Mouse (Mus musculus) G1E (cell line): ENCODE data around the gene Nos1ap. TPM values are rescaled to one million over a fixed set of nuclear protein-coding genes. Genes with fewer than 3 reads are reported as not detected.

ENCODE experiments used
- ATAC-seq: 2 replicates; pipeline ENCODE4 v1.8.0; 2016; ENCODE audit warnings: mild to moderate bottlenecking; ENCODE audit not compliant: insufficient number of reproducible peaks, poor library complexity, low FRiP score, severe bottlenecking; ENCODE audit errors: extremely low read depth
- DNase-seq: peaks from one replicate; pipeline ENCODE4 v3.0.0; 2012; ENCODE audit warnings: low spot score
- H3K27me3 ChIP-seq: 2 replicates; pipeline ENCODE4 v1.6.1; 2012; ENCODE audit warnings: mild to moderate bottlenecking, low read length, inconsistent platforms; ENCODE audit not compliant: insufficient read depth
- H3K36me3 ChIP-seq: replicated peaks from 2 replicates; pipeline ENCODE3; 2012; ENCODE audit warnings: mild to moderate bottlenecking, inconsistent platforms
- H3K4me1 ChIP-seq: 2 replicates; pipeline ENCODE4 v1.6.1; 2012; ENCODE audit warnings: low read depth, low read length, inconsistent platforms, mixed read lengths; ENCODE audit not compliant: insufficient read depth
- H3K4me3 ChIP-seq: 2 replicates; pipeline ENCODE4 v1.5.1; 2012; ENCODE audit warnings: low read depth, mild to moderate bottlenecking, inconsistent platforms, low read length, moderate library complexity, mixed read lengths
- H3K9me3 ChIP-seq: replicated peaks from 2 replicates; pipeline ENCODE4 v1.6.1; 2012; ENCODE audit warnings: inconsistent platforms
- CTCF ChIP-seq: IDR thresholded peaks from 2 replicates; pipeline ENCODE4 v1.5.1; 2012; ENCODE audit warnings: low read depth, low read length, inconsistent platforms, mixed read lengths
- GATA1 ChIP-seq: IDR thresholded peaks from 2 replicates; pipeline ENCODE4 v1.6.1; 2012; ENCODE audit warnings: borderline replicate concordance, low read length, inconsistent platforms, mixed read lengths
- GATA2 ChIP-seq: IDR thresholded peaks from 2 replicates; pipeline ENCODE4 v1.6.1; 2012; ENCODE audit warnings: low read depth, low read length, inconsistent platforms, borderline replicate concordance
- POLR2AphosphoS5 ChIP-seq: IDR thresholded peaks from 2 replicates; pipeline ENCODE4 v1.6.1; 2012; ENCODE audit warnings: low read depth, low read length, inconsistent platforms; ENCODE audit not compliant: insufficient replicate concordance
- TAL1 ChIP-seq: conservative IDR thresholded peaks from 2 replicates; pipeline ENCODE4 v1.6.1; 2012; ENCODE audit warnings: low read depth, low read length, inconsistent platforms, mixed read lengths
- polyA plus RNA-seq: library from polyadenylated mRNA; stranded (reverse); fragments of >175 nt; gene quantifications from 2 replicates; pipeline ENCODE4 v1.2.3, GENCODE M21; 2012
- total RNA-seq, 2 experiments: library from RNA; stranded (forward) in 1 of 2; stranded (reverse) in 1 of 2; fragments of 200-1000 nt in 1 of 2; fragments of >200 nt in 1 of 2; fragmentation: Nextera tagmentation in 1 of 2; gene quantifications; 2 replicates each; pipeline ENCODE4 v1.2.3; 2014 to 2017

Gene Nos1ap
- total and polyA plus RNA-seq, 3 experiments: 1.6 to 18.2 (median 6.1) TPM

GRCm38 (mm10) chr1:170502491-170503276 is 87.0 kb downstream of the Nos1ap start:
- Histone ChIP-seq H3K36me3 (no peaks in the 10 kb centered on the region), H3K27me3 (peaks cover 35% of the 10 kb centered on the region), H3K4me1 (peaks cover 5% of the 10 kb centered on the region), H3K4me3 (no peak overlapping the region), H3K9me3 (no peaks in the 10 kb centered on the region)
- TF ChIP-seq GATA2 (no peak), CTCF (no peak)
- no peak for DNase-seq
- no peak for ATAC-seq

- ATAC-seq: no peak
- H3K4me1 ChIP-seq: peaks cover 1% of the 10 kb centered on the region; the same call in 1 of the 2 replicates
Measured at GRCm38 (mm10) chr1:170501970-170502369, 87.7 kb downstream of the Nos1ap start.

GRCm38 (mm10) chr1:170501556-170501955 is 88.1 kb downstream of the Nos1ap start:
- no peak for DNase-seq
- Histone ChIP-seq H3K4me3 (no peak overlapping the region), H3K4me1 (no peaks in the 10 kb centered on the region), H3K36me3 (no peaks in the 10 kb centered on the region), H3K27me3 (peaks cover 35% of the 10 kb centered on the region), H3K9me3 (no peaks in the 10 kb centered on the region)
- TF ChIP-seq TAL1: no peak
- TF ChIP-seq GATA1: no peak
- no peak for TF ChIP-seq GATA2
- no peak for TF ChIP-seq POLR2AphosphoS5
- TF ChIP-seq CTCF: no peak
- ATAC-seq: no peak

More at GRCm38 (mm10) chr1:170501970-170502369, 87.7 kb downstream of the Nos1ap start:
- H3K36me3 ChIP-seq: no peaks in the 10 kb centered on the region
- no peak for TF ChIP-seq GATA2
- TF ChIP-seq CTCF: no peak
- TF ChIP-seq GATA1: no peak
- TF ChIP-seq TAL1: no peak
- no peak for TF ChIP-seq POLR2AphosphoS5
- no peak for DNase-seq
- no peak overlapping the region for H3K4me3 ChIP-seq
- H3K9me3 ChIP-seq: no peaks in the 10 kb centered on the region
- peaks cover 35% of the 10 kb centered on the region for H3K27me3 ChIP-seq

- Histone ChIP-seq H3K4me3 (no peak overlapping the region), H3K9me3 (no peaks in the 10 kb centered on the region), H3K27me3 (peaks cover 35% of the 10 kb centered on the region), H3K36me3 (no peaks in the 10 kb centered on the region), H3K4me1 (peaks cover 9% of the 10 kb centered on the region)
- no peak for TF ChIP-seq CTCF
- TF ChIP-seq POLR2AphosphoS5: no peak
- TF ChIP-seq TAL1: no peak
- TF ChIP-seq GATA1: no peak
- no peak for TF ChIP-seq GATA2
- ATAC-seq (no peak), DNase-seq (no peak)
Measured at GRCm38 (mm10) chr1:170499891-170500290, 89.8 kb downstream of the Nos1ap start.

GRCm38 (mm10) chr1:170499466-170499865 is 90.2 kb downstream of the Nos1ap start:
- DNase-seq (no peak), ATAC-seq (no peak)
- H3K4me1 ChIP-seq: peaks cover 9% of the 10 kb centered on the region
- TF ChIP-seq CTCF: no peak
- no peak for TF ChIP-seq POLR2AphosphoS5
- H3K4me3 ChIP-seq: no peak overlapping the region
- no peaks in the 10 kb centered on the region for H3K9me3 ChIP-seq
- peaks cover 32% of the 10 kb centered on the region for H3K27me3 ChIP-seq
- H3K36me3 ChIP-seq: no peaks in the 10 kb centered on the region

- TF ChIP-seq TAL1 (no peak), GATA1 (no peak), GATA2 (no peak), POLR2AphosphoS5 (no peak)
- ATAC-seq: no peak
Measured at GRCm38 (mm10) chr1:170498645-170499044, 91.0 kb downstream of the Nos1ap start.

GRCm38 (mm10) chr1:170496221-170496620 is 93.4 kb downstream of the Nos1ap start:
- Histone ChIP-seq H3K9me3 (no peaks in the 10 kb centered on the region), H3K27me3 (peaks cover 16% of the 10 kb centered on the region), H3K4me3 (no peak overlapping the region), H3K4me1 (peaks cover 9% of the 10 kb centered on the region), H3K36me3 (no peaks in the 10 kb centered on the region)
- TF ChIP-seq POLR2AphosphoS5: no peak
- TF ChIP-seq TAL1: no peak
- no peak for TF ChIP-seq CTCF
- no peak for TF ChIP-seq GATA2
- TF ChIP-seq GATA1: no peak
- ATAC-seq (no peak), DNase-seq (no peak)

More at GRCm38 (mm10) chr1:170498645-170499044, 91.0 kb downstream of the Nos1ap start:
- Histone ChIP-seq H3K4me1 (peaks cover 9% of the 10 kb centered on the region), H3K4me3 (no peak overlapping the region), H3K9me3 (no peaks in the 10 kb centered on the region), H3K27me3 (peaks cover 26% of the 10 kb centered on the region), H3K36me3 (no peaks in the 10 kb centered on the region)
- no peak for DNase-seq
